Mouse (Mus musculus) kidney, embryonic 15.5 days (tissue): ENCODE results near the gene Rpf2. TPM values are rescaled to one million over a fixed set of nuclear protein-coding genes. Genes with fewer than 3 reads are reported as not detected.

Source experiments
- ATAC-seq: fragments of 200-750 bp; cut with Nextera tagmentation; replicated peaks from 2 replicates; pipeline ENCODE4 v1.8.0; 2017; ENCODE audit warnings: moderate TSS enrichment; ENCODE audit not compliant: low FRiP score
- H3K27ac ChIP-seq: fragments of 300-500 bp; sonication (generic); 2 replicates; pipeline ENCODE4 v1.5.1; 2015; ENCODE audit warnings: mild to moderate bottlenecking, inconsistent platforms
- H3K27me3 ChIP-seq: fragments of 300-500 bp; sonication (generic); 2 replicates; pipeline ENCODE4 v1.6.1; 2015; ENCODE audit warnings: inconsistent platforms
- H3K36me3 ChIP-seq: fragments of 300-500 bp; sonication (generic); 2 replicates; pipeline ENCODE4 v1.6.1; 2015; ENCODE audit warnings: inconsistent platforms
- H3K4me1 ChIP-seq: fragments of 300-500 bp; sonication (generic); 2 replicates; pipeline ENCODE4 v1.6.1; 2015; ENCODE audit warnings: inconsistent platforms
- H3K4me2 ChIP-seq: fragments of 300-500 bp; sonication (generic); 2 replicates; pipeline ENCODE4 v1.6.1; 2015; ENCODE audit warnings: moderate library complexity, mild to moderate bottlenecking, inconsistent platforms
- H3K4me3 ChIP-seq: fragments of 300-500 bp; sonication (generic); replicated peaks from 2 replicates; pipeline ENCODE4 v1.5.1; 2015; ENCODE audit warnings: mild to moderate bottlenecking, inconsistent platforms
- H3K9ac ChIP-seq: fragments of 300-500 bp; sonication (generic); 2 replicates; pipeline ENCODE4 v1.6.1; 2015; ENCODE audit warnings: mild to moderate bottlenecking, inconsistent platforms
- H3K9me3 ChIP-seq: fragments of 300-500 bp; sonication (generic); replicated peaks from 2 replicates; pipeline ENCODE4 v1.6.1; 2016; ENCODE audit warnings: inconsistent platforms
- WGBS: fragments of 180-500 bp; shearing (Covaris S2); methylation state at CpG from one replicate; pipeline ENCODE4 v1.1.7; 2015; ENCODE audit warnings: mixed read lengths; 5-methylcytosine and 5-hydroxymethylcytosine counted together
- polyA plus RNA-seq: library from polyadenylated mRNA; unstranded; fragments of >200 nt; fragmentation: Nextera tagmentation; extraction: Ambion mirVana; gene quantifications from 2 replicates; pipeline ENCODE4 v1.2.1, GENCODE M21; 2015

Gene Rpf2
- 67.1 and 73.9 TPM in 2 replicates for polyA plus RNA-seq

GRCm38 (mm10) chr10:40246374-40247165, at the start of gene Rpf2:
Gene Rpf2, minus strand, starts transcription at chr10:40247036.
- Histone ChIP-seq H3K27me3 (no peaks in the 10 kb centered on the region), H3K9me3 (no peaks in the 10 kb centered on the region), H3K4me2 (peak within 1 kb of the TSS; percentile 73), H3K4me3 (peak within 1 kb of the TSS; percentile 76), H3K9ac (peak within 1 kb of the TSS; percentile 57), H3K4me1 (0 out of 2 replicates have a peak, but pooled peaks cover 3% of the 10 kb centered on the region), H3K36me3 (peaks cover 70% of the 10 kb centered on the region), H3K27ac (peak within 1 kb of the TSS; percentile 76)
- ATAC-seq = peak; percentile 93
- WGBS = 1% methylated on average over 54 of the region's 54 CpGs

- H3K9me3 ChIP-seq = no peaks in the 10 kb centered on the region
- no peaks in the 10 kb centered on the region for H3K27me3 ChIP-seq
- 91% methylated on average over 6 of the region's 6 CpGs for WGBS
- H3K36me3 ChIP-seq = peaks cover 47% of the 10 kb centered on the region
- no peak overlapping the region for H3K4me2 ChIP-seq
- no peak for ATAC-seq
- H3K4me1 ChIP-seq = peaks cover 16% of the 10 kb centered on the region
- no peak overlapping the region for H3K9ac ChIP-seq
- no peak overlapping the region for H3K27ac ChIP-seq
- H3K4me3 ChIP-seq = no peak overlapping the region
These were observed 45.8 kb upstream of the Rpf2 start for GRCm38 (mm10) chr10:40292640-40293039.

- Histone ChIP-seq H3K36me3 (peaks cover 47% of the 10 kb centered on the region), H3K9me3 (no peaks in the 10 kb centered on the region), H3K4me3 (no peak overlapping the region), H3K27ac (no peak overlapping the region), H3K27me3 (no peaks in the 10 kb centered on the region), H3K9ac (no peak overlapping the region), H3K4me2 (no peak overlapping the region), H3K4me1 (no peaks in the 10 kb centered on the region)
- no peak for ATAC-seq
- WGBS = 88% methylated on average over 1 of the region's 1 CpGs
These were observed 39.9 kb upstream of the Rpf2 start for GRCm38 (mm10) chr10:40286767-40287166.

GRCm38 (mm10) chr10:40285571-40285970, 38.7 kb upstream of the Rpf2 start:
- H3K4me2 ChIP-seq = no peak overlapping the region
- H3K9me3 ChIP-seq = no peaks in the 10 kb centered on the region
- no peak overlapping the region for H3K27ac ChIP-seq
- no peak overlapping the region for H3K4me3 ChIP-seq
- no peak overlapping the region for H3K9ac ChIP-seq
- peaks cover 35% of the 10 kb centered on the region for H3K36me3 ChIP-seq
- ATAC-seq = no peak
- 82% methylated on average over 1 of the region's 1 CpGs for WGBS
- H3K4me1 ChIP-seq = no peaks in the 10 kb centered on the region
- H3K27me3 ChIP-seq = no peaks in the 10 kb centered on the region

- H3K4me2 ChIP-seq = no peak overlapping the region
- H3K4me1 ChIP-seq = no peaks in the 10 kb centered on the region
- H3K4me3 ChIP-seq = no peak overlapping the region
- H3K9me3 ChIP-seq = no peaks in the 10 kb centered on the region
- 0 out of 2 replicates have a peak, but pooled peaks have one; percentile 18 for ATAC-seq
- WGBS = 91% methylated on average over 3 of the region's 3 CpGs
- H3K36me3 ChIP-seq = peaks cover 29% of the 10 kb centered on the region
- H3K9ac ChIP-seq = no peak overlapping the region
- no peaks in the 10 kb centered on the region for H3K27me3 ChIP-seq
- no peak overlapping the region for H3K27ac ChIP-seq
These were observed 38.2 kb upstream of the Rpf2 start for GRCm38 (mm10) chr10:40284997-40285396.

GRCm38 (mm10) chr10:40284179-40284831, 37.5 kb upstream of the Rpf2 start:
- peaks cover 24% of the 10 kb centered on the region for H3K36me3 ChIP-seq
- H3K9me3 ChIP-seq = no peaks in the 10 kb centered on the region
- H3K4me3 ChIP-seq = no peak overlapping the region
- H3K4me2 ChIP-seq = no peak overlapping the region
- ATAC-seq = 0 out of 2 replicates have a peak, but pooled peaks have one; percentile 46
- WGBS = 72% methylated on average over 10 of the region's 10 CpGs
- no peaks in the 10 kb centered on the region for H3K4me1 ChIP-seq
- H3K27me3 ChIP-seq = no peaks in the 10 kb centered on the region
- no peak overlapping the region for H3K27ac ChIP-seq
- H3K9ac ChIP-seq = no peak overlapping the region

GRCm38 (mm10) chr10:40283636-40284035, 36.8 kb upstream of the Rpf2 start:
- H3K4me1 ChIP-seq = no peaks in the 10 kb centered on the region
- no peak for ATAC-seq
- H3K4me2 ChIP-seq = no peak overlapping the region
- H3K9me3 ChIP-seq = no peaks in the 10 kb centered on the region
- H3K9ac ChIP-seq = no peak overlapping the region
- H3K27ac ChIP-seq = no peak overlapping the region
- H3K27me3 ChIP-seq = no peaks in the 10 kb centered on the region
- WGBS = 92% methylated on average over 9 of the region's 9 CpGs
- H3K4me3 ChIP-seq = no peak overlapping the region
- H3K36me3 ChIP-seq = peaks cover 23% of the 10 kb centered on the region

GRCm38 (mm10) chr10:40281565-40281964, 34.7 kb upstream of the Rpf2 start:
- WGBS = 96% methylated on average over 2 of the region's 2 CpGs
- Histone ChIP-seq H3K9ac (no peak overlapping the region), H3K27me3 (no peaks in the 10 kb centered on the region), H3K9me3 (no peaks in the 10 kb centered on the region), H3K36me3 (peaks cover 16% of the 10 kb centered on the region), H3K4me2 (no peak overlapping the region), H3K27ac (no peak overlapping the region), H3K4me1 (no peaks in the 10 kb centered on the region), H3K4me3 (no peak overlapping the region)
- no peak for ATAC-seq

GRCm38 (mm10) chr10:40278317-40278716, 31.5 kb upstream of the Rpf2 start:
- Histone ChIP-seq H3K4me2 (no peak overlapping the region), H3K4me3 (no peak overlapping the region), H3K4me1 (no peaks in the 10 kb centered on the region), H3K9me3 (no peaks in the 10 kb centered on the region), H3K36me3 (no peaks in the 10 kb centered on the region), H3K9ac (no peak overlapping the region), H3K27ac (no peak overlapping the region), H3K27me3 (no peaks in the 10 kb centered on the region)
- no peak for ATAC-seq
- 65% methylated on average over 5 of the region's 5 CpGs for WGBS

- Histone ChIP-seq H3K4me1 (no peaks in the 10 kb centered on the region), H3K4me3 (no peak overlapping the region), H3K27me3 (no peaks in the 10 kb centered on the region), H3K36me3 (no peaks in the 10 kb centered on the region), H3K9ac (no peak overlapping the region), H3K27ac (no peak overlapping the region), H3K9me3 (no peaks in the 10 kb centered on the region), H3K4me2 (no peak overlapping the region)
- 69% methylated on average over 7 of the region's 7 CpGs for WGBS
- no peak for ATAC-seq
These were observed 29.2 kb upstream of the Rpf2 start for GRCm38 (mm10) chr10:40275991-40276390.

GRCm38 (mm10) chr10:40273938-40274337, 27.1 kb upstream of the Rpf2 start:
- no peaks in the 10 kb centered on the region for H3K27me3 ChIP-seq
- no peaks in the 10 kb centered on the region for H3K36me3 ChIP-seq
- H3K9me3 ChIP-seq = no peaks in the 10 kb centered on the region
- no peak; the same call in 1 of the 2 replicates for ATAC-seq
- H3K4me3 ChIP-seq = no peak overlapping the region
- no peak overlapping the region for H3K4me2 ChIP-seq
- H3K27ac ChIP-seq = no peak overlapping the region
- 79% methylated on average over 5 of the region's 5 CpGs for WGBS
- H3K4me1 ChIP-seq = no peaks in the 10 kb centered on the region
- no peak overlapping the region for H3K9ac ChIP-seq

- H3K9me3 ChIP-seq = no peaks in the 10 kb centered on the region
- no peaks in the 10 kb centered on the region for H3K36me3 ChIP-seq
- no peaks in the 10 kb centered on the region for H3K27me3 ChIP-seq
- H3K27ac ChIP-seq = no peak overlapping the region
- H3K4me2 ChIP-seq = no peak overlapping the region
- H3K9ac ChIP-seq = no peak overlapping the region
- no peak overlapping the region for H3K4me3 ChIP-seq
- H3K4me1 ChIP-seq = no peaks in the 10 kb centered on the region
- ATAC-seq = no peak
- WGBS = 82% methylated on average over 3 of the region's 3 CpGs
These were observed 24.4 kb upstream of the Rpf2 start for GRCm38 (mm10) chr10:40271216-40271615.
